Mouse (Mus musculus): ENCODE results near the gene Apbb1ip.

The Apbb1ip gene

GRCm38 (mm10) chr2:22775681-22776080 is 1.8 kb downstream of the Apbb1ip start:
- no peak for DNase-seq (ENCODE audit: low spot score)

- no peak for DNase-seq (ENCODE audit: low spot score)
These were observed 2.8 kb downstream of the Apbb1ip start for GRCm38 (mm10) chr2:22776568-22777230.

- no peak for DNase-seq (ENCODE audit: low spot score)
These were observed 3.9 kb downstream of the Apbb1ip start for GRCm38 (mm10) chr2:22777757-22778156.

- no peak for DNase-seq (ENCODE audit: low spot score)
These were observed 7.0 kb downstream of the Apbb1ip start for GRCm38 (mm10) chr2:22780884-22781283.

GRCm38 (mm10) chr2:22781387-22782009 is 7.6 kb downstream of the Apbb1ip start:
- DNase-seq (ENCODE audit: low spot score), result no peak

- DNase-seq (ENCODE audit: low spot score), result no peak
These were observed 8.2 kb downstream of the Apbb1ip start for GRCm38 (mm10) chr2:22782057-22782456.

GRCm38 (mm10) chr2:22783137-22783638 is 9.3 kb downstream of the Apbb1ip start:
- no peak for DNase-seq (ENCODE audit: low spot score)

GRCm38 (mm10) chr2:22784186-22784585 is 10.3 kb downstream of the Apbb1ip start:
- DNase-seq (ENCODE audit: low spot score), result peak; percentile 49

- DNase-seq (ENCODE audit: low spot score), result no peak
These were observed 10.9 kb downstream of the Apbb1ip start for GRCm38 (mm10) chr2:22784771-22785170.

- no peak for DNase-seq (ENCODE audit: low spot score)
These were observed 14.8 kb downstream of the Apbb1ip start for GRCm38 (mm10) chr2:22788658-22789057.

GRCm38 (mm10) chr2:22789576-22789975 is 15.7 kb downstream of the Apbb1ip start:
- DNase-seq (ENCODE audit: low spot score), result no peak

- no peak for DNase-seq (ENCODE audit: low spot score)
These were observed 16.5 kb downstream of the Apbb1ip start for GRCm38 (mm10) chr2:22790435-22790834.

GRCm38 (mm10) chr2:22795087-22795486 is 21.2 kb downstream of the Apbb1ip start:
- DNase-seq (ENCODE audit: low spot score), result no peak

GRCm38 (mm10) chr2:22796487-22796886 is 22.6 kb downstream of the Apbb1ip start:
- no peak for DNase-seq (ENCODE audit: low spot score)

GRCm38 (mm10) chr2:22799430-22800041 is 25.6 kb downstream of the Apbb1ip start:
- DNase-seq (ENCODE audit: low spot score), result no peak

GRCm38 (mm10) chr2:22805589-22805988 is 31.7 kb downstream of the Apbb1ip start:
- no peak for DNase-seq (ENCODE audit: low spot score)

GRCm38 (mm10) chr2:22806576-22806975 is 32.7 kb downstream of the Apbb1ip start:
- DNase-seq (ENCODE audit: low spot score), result no peak

- DNase-seq (ENCODE audit: low spot score), result no peak
These were observed 33.4 kb downstream of the Apbb1ip start for GRCm38 (mm10) chr2:22807312-22807711.

GRCm38 (mm10) chr2:22810851-22811250 is 37.0 kb downstream of the Apbb1ip start:
- DNase-seq (ENCODE audit: low spot score), result no peak

GRCm38 (mm10) chr2:22811466-22811865 is 37.6 kb downstream of the Apbb1ip start:
- DNase-seq (ENCODE audit: low spot score), result no peak

- DNase-seq (ENCODE audit: low spot score), result no peak
These were observed 40.0 kb downstream of the Apbb1ip start for GRCm38 (mm10) chr2:22813921-22814320.

GRCm38 (mm10) chr2:22815674-22816073 is 41.8 kb downstream of the Apbb1ip start:
- DNase-seq (ENCODE audit: low spot score), result no peak

- DNase-seq (ENCODE audit: low spot score), result no peak
These were observed 42.3 kb downstream of the Apbb1ip start for GRCm38 (mm10) chr2:22816231-22816630.

Measured in spleen, adult 12 weeks (tissue).